ENCODE assay signal across 12 mouse cellular contexts in the genomic region with DNA sequence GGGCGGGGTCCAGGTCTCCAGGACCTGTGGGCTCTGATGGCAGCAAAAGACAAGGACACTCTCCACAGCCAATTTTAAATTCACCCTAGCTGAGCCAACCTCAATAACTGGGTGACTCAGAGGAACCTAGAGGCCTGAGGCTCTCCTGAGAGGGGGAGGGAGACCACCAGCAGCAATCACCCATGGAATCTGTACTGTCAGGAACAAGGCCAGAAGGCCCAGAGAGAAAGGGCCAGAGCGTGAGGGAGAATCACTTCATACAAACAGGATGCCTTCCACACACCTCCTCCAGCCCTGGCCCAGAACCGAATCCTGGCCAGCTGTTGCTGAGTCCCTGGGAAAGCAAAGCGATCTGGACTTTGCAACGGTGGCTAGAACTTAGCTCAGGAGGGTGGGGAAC.
DNase-seq lines count a peak whose midpoint lies in the region; ATAC-seq and TF ChIP-seq lines count a peak whose summit lies in the region.
"Had no signal": no experiment of that assay in that cellular context is flagged by ENCODE, and none has a peak within 500 bp of the region (broad histone marks: within the 10 kb centered on the region; RNA-seq: fewer than 3 reads in every experiment).

No protein-coding gene starts in this region.

- DNase-seq in hindbrain, embryonic 14.5 days (ENCODE audit: low spot score) = no peak
- DNase-seq in midbrain, embryonic 14.5 days = no peak
- DNase-seq in stomach, postnatal 0 days (ENCODE audit: low spot score) = no peak
- DNase-seq in left cerebral cortex, adult 8-10 months (ENCODE audit: low spot score in 2 of 2) = no peak
- DNase-seq: cerebellum, adult 8-10 months; kidney, adult 2 months; thymus, postnatal 25 days had no signal

- no peak for TF ChIP-seq CTCF in embryonic fibroblast, embryonic 13.5 days (IDR thresholded peaks at IDR 0.05; ENCODE audit: borderline replicate concordance, insufficient read depth, low read length)
- TF ChIP-seq CTCF in stomach, postnatal 0 days (IDR thresholded peaks at IDR 0.05; ENCODE audit: low read depth) = no peak

- H3K4me3 ChIP-seq in hindbrain, embryonic 16.5 days (ENCODE audit: low read length) = no peak overlapping the region
- H3K4me3 ChIP-seq in hindbrain, embryonic 14.5 days (replicated peaks; ENCODE audit: low read length) = no peak overlapping the region
- H3K4me3 ChIP-seq in midbrain, embryonic 12.5 days = no peak overlapping the region
- H3K4me3 ChIP-seq in midbrain, embryonic 14.5 days (replicated peaks; ENCODE audit: low read depth, low read length) = no peak overlapping the region
- no peak overlapping the region for H3K4me3 ChIP-seq in embryonic fibroblast, embryonic 13.5 days (ENCODE audit: insufficient read depth, low read length)
- no peak overlapping the region for H3K4me3 ChIP-seq in stomach, postnatal 0 days (ENCODE audit: low read depth, low read length)
- H3K4me3 ChIP-seq: limb, embryonic 13.5 days had no signal

- TF ChIP-seq POLR2A in embryonic fibroblast, embryonic 13.5 days (IDR thresholded peaks at IDR 0.05; ENCODE audit: low read depth, low read length) = no peak

- 79% methylated on average over 5 of the region's 5 CpGs for WGBS in hindbrain, embryonic 16.5 days
- WGBS in hindbrain, embryonic 14.5 days = 87% methylated on average over 5 of the region's 5 CpGs
- 79% methylated on average over 5 of the region's 5 CpGs for WGBS in midbrain, embryonic 12.5 days
- 78% methylated on average over 5 of the region's 5 CpGs for WGBS in midbrain, embryonic 14.5 days
- 39% methylated on average over 5 of the region's 5 CpGs for WGBS in stomach, postnatal 0 days

- no peaks in the 10 kb centered on the region for H3K36me3 ChIP-seq in hindbrain, embryonic 16.5 days (ENCODE audit: control insufficient read depth, insufficient read depth, low read length)
- H3K36me3 ChIP-seq in hindbrain, embryonic 14.5 days (replicated peaks; ENCODE audit: control insufficient read depth, insufficient read depth) = no peaks in the 10 kb centered on the region
- no peaks in the 10 kb centered on the region for H3K36me3 ChIP-seq in midbrain, embryonic 12.5 days
- H3K36me3 ChIP-seq in midbrain, embryonic 14.5 days (ENCODE audit: control insufficient read depth, insufficient read depth, low read length) = no peaks in the 10 kb centered on the region
- no peaks in the 10 kb centered on the region for H3K36me3 ChIP-seq in stomach, postnatal 0 days (ENCODE audit: control insufficient read depth, insufficient read depth, low read length)
- H3K36me3 ChIP-seq: limb, embryonic 13.5 days had no signal

- H3K27ac ChIP-seq in hindbrain, embryonic 16.5 days (ENCODE audit: low read depth, low read length) = peak overlapping the region; percentile 20; the same call in 1 of the 2 replicates
- no peak overlapping the region for H3K27ac ChIP-seq in hindbrain, embryonic 14.5 days
- no peak overlapping the region for H3K27ac ChIP-seq in midbrain, embryonic 12.5 days (replicated peaks)
- H3K27ac ChIP-seq in midbrain, embryonic 14.5 days (replicated peaks; ENCODE audit: low read depth, low read length) = no peak overlapping the region
- peak overlapping the region; percentile 64 for H3K27ac ChIP-seq in embryonic fibroblast, embryonic 13.5 days (ENCODE audit: insufficient read depth, low read length)
- H3K27ac ChIP-seq in stomach, postnatal 0 days (replicated peaks) = peak overlapping the region; percentile 61; the same call in 1 of the 2 replicates
- H3K27ac ChIP-seq: limb, embryonic 13.5 days had no signal

- no peak for TF ChIP-seq EP300 in stomach, postnatal 0 days (optimal IDR thresholded peaks at IDR 0.05)

- no peak for ATAC-seq in hindbrain, embryonic 16.5 days
- no peak for ATAC-seq in hindbrain, embryonic 14.5 days (ENCODE audit: low FRiP score)
- no peak for ATAC-seq in midbrain, embryonic 12.5 days (ENCODE audit: low FRiP score, low read depth)
- ATAC-seq in midbrain, embryonic 14.5 days (ENCODE audit: low FRiP score, low TSS enrichment) = no peak
- peak; percentile 22; the same call in 1 of the 2 replicates for ATAC-seq in stomach, postnatal 0 days (ENCODE audit: low FRiP score, low TSS enrichment)
- ATAC-seq: forebrain, embryonic 16.5 days had no signal

- H3K9me3 ChIP-seq in hindbrain, embryonic 16.5 days (ENCODE audit: control insufficient read depth, low read length) = no peaks in the 10 kb centered on the region
- no peaks in the 10 kb centered on the region for H3K9me3 ChIP-seq in hindbrain, embryonic 14.5 days (ENCODE audit: control insufficient read depth, low read length)
- no peaks in the 10 kb centered on the region for H3K9me3 ChIP-seq in midbrain, embryonic 12.5 days
- H3K9me3 ChIP-seq in midbrain, embryonic 14.5 days (ENCODE audit: control insufficient read depth, low read length) = no peaks in the 10 kb centered on the region
- H3K9me3 ChIP-seq in stomach, postnatal 0 days (ENCODE audit: control insufficient read depth, low read length) = no peaks in the 10 kb centered on the region
- H3K9me3 ChIP-seq: limb, embryonic 13.5 days had no signal

- peaks cover 9% of the 10 kb centered on the region; the same call in 1 of the 2 replicates for H3K4me1 ChIP-seq in hindbrain, embryonic 16.5 days (ENCODE audit: control insufficient read depth, insufficient read depth, low read depth, low read length)
- no peaks in the 10 kb centered on the region for H3K4me1 ChIP-seq in hindbrain, embryonic 14.5 days (replicated peaks; ENCODE audit: control insufficient read depth, insufficient read depth, low read length)
- H3K4me1 ChIP-seq in midbrain, embryonic 12.5 days = peaks cover 16% of the 10 kb centered on the region
- peaks cover 6% of the 10 kb centered on the region; the same call in 1 of the 2 replicates for H3K4me1 ChIP-seq in midbrain, embryonic 14.5 days (ENCODE audit: control insufficient read depth, insufficient read depth, low read length)
- peaks cover 7% of the 10 kb centered on the region for H3K4me1 ChIP-seq in embryonic fibroblast, embryonic 13.5 days (ENCODE audit: control insufficient read depth, insufficient read depth, low read length)
- peaks cover 2% of the 10 kb centered on the region; the same call in 1 of the 2 replicates for H3K4me1 ChIP-seq in stomach, postnatal 0 days (replicated peaks; ENCODE audit: control insufficient read depth, insufficient read depth)

- H3K4me2 ChIP-seq in hindbrain, embryonic 16.5 days (ENCODE audit: low read length) = no peak overlapping the region
- H3K4me2 ChIP-seq in hindbrain, embryonic 14.5 days (replicated peaks) = no peak overlapping the region
- no peak overlapping the region for H3K4me2 ChIP-seq in midbrain, embryonic 12.5 days (replicated peaks)
- no peak overlapping the region for H3K4me2 ChIP-seq in midbrain, embryonic 14.5 days (ENCODE audit: low read length)
- H3K4me2 ChIP-seq in stomach, postnatal 0 days (replicated peaks; ENCODE audit: low read depth) = no peak overlapping the region
- H3K4me2 ChIP-seq: limb, embryonic 13.5 days had no signal

- H3K27me3 ChIP-seq in hindbrain, embryonic 16.5 days (replicated peaks; ENCODE audit: control insufficient read depth, insufficient read depth, low read length) = no peaks in the 10 kb centered on the region
- H3K27me3 ChIP-seq in hindbrain, embryonic 14.5 days (ENCODE audit: control insufficient read depth, insufficient read depth, low read length) = no peaks in the 10 kb centered on the region
- peaks cover 3% of the 10 kb centered on the region; the same call in 1 of the 2 replicates for H3K27me3 ChIP-seq in midbrain, embryonic 12.5 days
- no peaks in the 10 kb centered on the region for H3K27me3 ChIP-seq in midbrain, embryonic 14.5 days (ENCODE audit: control insufficient read depth, insufficient read depth, low read length)
- H3K27me3 ChIP-seq in stomach, postnatal 0 days (ENCODE audit: control insufficient read depth, insufficient read depth, low read length) = no peaks in the 10 kb centered on the region
- H3K27me3 ChIP-seq: limb, embryonic 13.5 days had no signal

- no peak overlapping the region for H3K9ac ChIP-seq in hindbrain, embryonic 16.5 days (ENCODE audit: low read depth, low read length)
- no peak overlapping the region for H3K9ac ChIP-seq in hindbrain, embryonic 14.5 days
- H3K9ac ChIP-seq in midbrain, embryonic 12.5 days (replicated peaks) = 0 out of 2 replicates have a peak overlapping the region, but pooled peaks have one; percentile 15
- no peak overlapping the region for H3K9ac ChIP-seq in midbrain, embryonic 14.5 days (replicated peaks; ENCODE audit: low read length)
- no peak overlapping the region for H3K9ac ChIP-seq in stomach, postnatal 0 days (ENCODE audit: low read length)
- H3K9ac ChIP-seq: limb, embryonic 13.5 days had no signal

Comparison
In these comparisons a context has a peak if more than half of its experiments do, and no peak if none do; other contexts are left out.
1. H3K27ac ChIP-seq: peak in hindbrain, embryonic 16.5 days (single experiment), embryonic fibroblast, embryonic 13.5 days (single experiment) and stomach, postnatal 0 days (single experiment); none in hindbrain, embryonic 14.5 days (single experiment), midbrain, embryonic 12.5 days (single experiment) and midbrain, embryonic 14.5 days (single experiment).